Mouse (Mus musculus) erythroblast, embryonic 14.5 days (primary cell): ENCODE data around the gene Arpc1b. TPM values are rescaled to one million over a fixed set of nuclear protein-coding genes. Genes with fewer than 3 reads are reported as not detected.
A peak's percentile ranks its signal among the peaks of the same experiment; 100 is the strongest.

Source experiments
- H3K27me3 ChIP-seq: 2 replicates; pipeline ENCODE4 v1.6.1; 2012; ENCODE audit warnings: inconsistent platforms; ENCODE audit not compliant: control insufficient read depth
- H3K36me3 ChIP-seq: 2 replicates; pipeline ENCODE4 v1.6.1; 2012; ENCODE audit warnings: mild to moderate bottlenecking, inconsistent platforms; ENCODE audit not compliant: control insufficient read depth
- H3K4me1 ChIP-seq: 2 replicates; pipeline ENCODE4 v1.6.1; 2012; ENCODE audit warnings: inconsistent platforms; ENCODE audit not compliant: control insufficient read depth
- H3K4me3 ChIP-seq: replicated peaks from 2 replicates; pipeline ENCODE3; 2012; ENCODE audit warnings: moderate library complexity, mild to moderate bottlenecking, inconsistent platforms
- H3K9me3 ChIP-seq: 2 replicates; pipeline ENCODE4 v1.6.1; 2012; ENCODE audit warnings: low read length, inconsistent platforms, mixed read lengths; ENCODE audit not compliant: control insufficient read depth
- GATA1 ChIP-seq: IDR thresholded peaks from 2 replicates; pipeline ENCODE4 v1.6.1; 2012; ENCODE audit warnings: low read length, inconsistent platforms, mixed read lengths
- TAL1 ChIP-seq: IDR thresholded peaks from 3 replicates; pipeline ENCODE4 v1.6.1; 2012; ENCODE audit warnings: low read length, inconsistent platforms, mixed read lengths
- polyA plus RNA-seq: library from polyadenylated mRNA; stranded (reverse); fragments of >175 nt; gene quantifications from 2 replicates; pipeline ENCODE4 v1.2.3, GENCODE M21; 2012

Gene Arpc1b
- polyA plus RNA-seq, 1 experiment: 5.7 TPM

DNA sequence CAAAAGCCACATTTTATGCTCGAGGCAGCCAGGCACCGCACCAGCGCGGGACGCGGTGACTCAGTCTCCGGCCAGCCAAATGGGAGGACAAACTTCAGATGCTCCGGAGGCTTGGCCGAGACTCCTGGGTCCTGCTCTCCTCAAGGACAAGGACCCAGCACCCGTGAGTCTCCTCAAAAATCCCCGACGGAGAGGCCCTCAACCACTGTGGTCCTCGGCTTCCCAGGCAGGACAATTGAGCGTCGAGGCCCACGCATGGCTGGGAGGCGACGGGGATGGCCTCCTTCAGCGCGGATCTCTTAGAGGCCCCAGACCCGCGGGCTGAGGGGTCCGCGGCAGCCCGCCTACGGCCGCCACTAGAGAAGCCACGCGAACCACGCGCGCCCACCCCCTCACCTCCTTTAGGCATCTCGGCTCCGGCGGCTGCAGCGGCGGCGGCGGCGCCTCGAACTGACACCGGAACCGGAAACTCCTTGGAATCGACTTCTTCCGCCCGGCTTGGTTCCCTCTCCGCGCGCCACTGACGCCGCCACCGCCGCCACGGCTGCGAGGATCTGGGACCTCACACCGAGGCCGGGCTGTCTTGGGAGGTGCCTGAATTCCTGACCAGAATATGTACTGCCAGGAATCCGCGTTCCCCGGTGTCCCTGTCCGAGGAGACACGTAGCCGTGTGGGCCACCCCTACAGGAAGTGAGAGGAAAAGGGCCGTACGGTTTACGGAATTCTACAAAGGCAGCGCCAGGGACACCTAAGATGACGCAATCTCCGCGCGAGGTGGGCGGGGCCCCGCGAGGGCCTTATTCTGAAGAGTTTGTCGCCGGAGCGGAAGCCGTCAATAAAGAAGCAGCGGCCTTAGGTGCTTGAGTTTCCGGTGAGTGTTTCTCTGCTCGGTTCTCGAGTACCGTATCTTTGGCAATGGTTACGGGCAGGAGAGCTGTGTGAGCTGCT, 25.8 kb downstream of the Arpc1b start, which contains the start of the genes Pdap1 and Bud31:
Pdap1 (minus strand) TSS at position 668 of the 949 bp plus-strand sequence.
Bud31 (plus strand) TSS at position 792 of the 949 bp plus-strand sequence.
- TF ChIP-seq TAL1 (no peak), GATA1 (no peak)
- H3K4me3 ChIP-seq: peak within 1 kb of the TSS; percentile 99
- peaks cover 70% of the 10 kb centered on the region for H3K36me3 ChIP-seq
- H3K4me1 ChIP-seq: peaks cover 62% of the 10 kb centered on the region
- no peaks in the 10 kb centered on the region for H3K27me3 ChIP-seq
- H3K9me3 ChIP-seq: no peaks in the 10 kb centered on the region

DNA sequence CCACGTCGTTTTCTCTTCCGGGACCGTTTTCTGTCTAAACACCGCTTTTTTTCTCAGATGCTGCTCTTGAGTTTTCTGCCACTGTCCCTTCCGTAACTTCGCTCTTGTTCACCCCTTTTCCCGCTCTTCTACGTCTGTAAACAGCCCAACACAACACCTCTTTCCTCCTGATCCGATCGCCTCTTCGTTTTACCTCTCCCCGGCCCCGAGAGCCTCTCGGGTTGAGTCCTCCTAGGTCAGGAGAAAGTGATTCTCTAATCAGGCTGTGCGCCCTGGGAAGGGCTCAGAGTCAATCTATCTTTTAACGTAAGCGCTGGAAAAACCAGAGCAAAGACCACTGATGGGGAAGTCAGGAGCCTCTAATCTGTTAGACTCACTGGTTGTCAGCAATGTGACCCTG, 26.6 kb downstream of the Arpc1b start:
- peaks cover 70% of the 10 kb centered on the region for H3K36me3 ChIP-seq
- no peaks in the 10 kb centered on the region for H3K27me3 ChIP-seq
- TF ChIP-seq TAL1: no peak
- TF ChIP-seq GATA1: no peak
- peak overlapping the region; percentile 99 for H3K4me3 ChIP-seq
- peaks cover 62% of the 10 kb centered on the region for H3K4me1 ChIP-seq
- no peaks in the 10 kb centered on the region for H3K9me3 ChIP-seq

DNA sequence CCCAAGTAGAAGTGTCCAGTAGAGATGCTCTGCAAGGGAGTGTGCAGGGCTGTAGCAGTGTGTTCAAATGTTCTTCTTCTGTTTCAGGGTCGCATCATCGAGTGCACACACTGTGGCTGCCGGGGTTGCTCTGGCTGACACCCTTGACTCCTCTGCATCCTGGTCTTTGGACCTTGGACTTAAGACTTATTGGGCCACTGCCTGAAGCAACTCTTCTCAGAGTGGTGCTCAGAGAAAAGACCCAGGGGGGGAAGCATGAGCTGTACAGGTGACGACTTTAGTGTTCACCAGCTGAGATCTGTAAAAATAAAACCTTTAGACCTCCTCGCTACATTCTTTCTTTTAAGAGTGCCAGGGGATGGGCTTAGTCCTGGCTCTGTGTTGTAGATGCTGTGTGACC, 33.7 kb downstream of the Arpc1b start:
- peaks cover 99% of the 10 kb centered on the region for H3K36me3 ChIP-seq
- H3K9me3 ChIP-seq: no peaks in the 10 kb centered on the region
- H3K27me3 ChIP-seq: no peaks in the 10 kb centered on the region
- peaks cover 57% of the 10 kb centered on the region for H3K4me1 ChIP-seq
- TF ChIP-seq GATA1 (no peak), TAL1 (no peak)
- no peak overlapping the region for H3K4me3 ChIP-seq

DNA sequence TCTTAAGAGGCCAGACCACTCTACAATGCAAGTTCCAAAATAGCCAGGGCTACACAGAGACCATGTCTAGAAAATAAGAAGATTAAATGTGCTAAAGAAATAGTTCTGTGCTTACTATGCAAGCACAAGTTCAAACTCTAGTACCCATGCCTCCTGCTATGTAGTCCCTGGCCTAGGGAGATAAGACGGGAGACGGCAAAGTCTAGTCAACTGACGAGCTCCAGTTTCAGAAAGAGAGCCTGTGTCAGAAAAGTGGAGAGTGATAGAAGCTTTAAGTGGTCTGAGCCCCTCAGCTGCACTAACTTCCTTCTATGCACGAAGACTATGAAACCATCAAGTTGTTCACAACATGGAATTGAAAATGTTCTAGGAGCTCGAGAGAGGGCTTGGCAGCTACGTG, 35.3 kb downstream of the Arpc1b start:
- TF ChIP-seq GATA1 (no peak), TAL1 (no peak)
- peaks cover 58% of the 10 kb centered on the region for H3K4me1 ChIP-seq
- H3K36me3 ChIP-seq: peaks cover 99% of the 10 kb centered on the region
- H3K4me3 ChIP-seq: no peak overlapping the region
- H3K27me3 ChIP-seq: no peaks in the 10 kb centered on the region
- H3K9me3 ChIP-seq: no peaks in the 10 kb centered on the region

DNA sequence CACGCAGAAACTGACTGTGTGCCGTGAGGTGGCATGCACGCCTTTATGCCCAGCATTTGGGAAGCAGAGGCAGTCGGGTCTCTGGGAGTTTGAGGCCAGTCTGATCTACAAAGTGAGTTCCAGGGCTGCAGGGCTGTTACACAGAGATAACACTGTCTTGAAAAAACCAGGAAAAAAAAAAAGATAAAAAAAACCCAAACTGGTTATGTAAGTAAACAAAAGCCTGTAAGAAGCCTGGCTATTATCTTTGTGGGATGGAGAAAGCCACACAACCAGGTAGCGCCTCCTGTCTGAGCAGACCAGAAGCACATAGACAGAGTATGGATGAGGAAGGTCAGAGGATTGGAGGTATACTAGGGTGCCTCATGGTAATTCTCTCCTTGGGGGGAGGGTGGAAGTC, 38.7 kb downstream of the Arpc1b start:
- Histone ChIP-seq H3K4me3 (no peak overlapping the region), H3K36me3 (peaks cover 93% of the 10 kb centered on the region), H3K27me3 (no peaks in the 10 kb centered on the region), H3K4me1 (peaks cover 59% of the 10 kb centered on the region), H3K9me3 (no peaks in the 10 kb centered on the region)
- TF ChIP-seq TAL1 (0 out of 3 replicates have a peak, but pooled peaks have one; percentile 7), GATA1 (no peak)

DNA sequence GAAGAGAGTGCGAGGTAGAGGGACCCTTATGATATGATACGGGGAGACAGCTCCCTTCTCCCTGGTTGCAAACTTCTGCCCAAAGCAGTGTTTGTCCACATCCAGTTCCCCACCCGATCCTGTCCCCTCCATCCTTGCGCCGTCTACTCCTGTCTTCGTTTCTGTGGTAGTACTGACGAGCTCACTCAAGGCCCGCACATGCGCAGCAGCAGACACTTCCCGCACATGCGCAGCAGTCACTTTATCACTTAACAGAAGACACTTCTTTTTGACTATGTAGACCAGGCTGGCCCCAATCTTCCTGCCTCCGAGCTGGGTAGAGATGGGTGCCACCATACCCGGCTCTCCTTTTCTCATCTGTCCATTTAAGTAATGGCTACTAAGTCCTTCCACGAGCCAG, 47.3 kb downstream of the Arpc1b start:
- H3K9me3 ChIP-seq: no peaks in the 10 kb centered on the region
- peaks cover 25% of the 10 kb centered on the region for H3K4me1 ChIP-seq
- TF ChIP-seq TAL1 (no peak), GATA1 (no peak)
- H3K36me3 ChIP-seq: peaks cover 83% of the 10 kb centered on the region
- H3K4me3 ChIP-seq: no peak overlapping the region
- no peaks in the 10 kb centered on the region for H3K27me3 ChIP-seq

DNA sequence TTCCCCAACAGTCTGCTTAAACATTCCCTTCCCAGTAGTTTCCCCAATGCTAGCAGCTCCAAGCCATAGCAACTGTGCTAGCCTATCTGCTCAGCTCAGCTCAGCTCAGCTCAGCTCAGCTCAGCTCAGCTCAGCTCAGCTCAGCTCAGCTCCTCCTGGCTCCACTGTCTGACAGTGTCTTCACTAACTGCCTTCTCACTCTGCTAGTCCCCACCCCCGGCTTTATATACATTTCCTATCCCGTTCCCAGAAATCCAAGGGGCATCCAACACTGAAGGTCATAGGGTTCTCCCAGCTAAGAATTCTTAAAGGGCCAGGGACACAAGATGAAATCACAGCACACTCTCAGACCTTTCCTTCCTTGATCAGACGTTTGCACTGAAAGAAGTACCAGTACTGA, 50.7 kb downstream of the Arpc1b start:
- Histone ChIP-seq H3K4me3 (no peak overlapping the region), H3K27me3 (no peaks in the 10 kb centered on the region), H3K4me1 (peaks cover 44% of the 10 kb centered on the region), H3K36me3 (peaks cover 62% of the 10 kb centered on the region), H3K9me3 (no peaks in the 10 kb centered on the region)
- no peak for TF ChIP-seq TAL1
- TF ChIP-seq GATA1: no peak

DNA sequence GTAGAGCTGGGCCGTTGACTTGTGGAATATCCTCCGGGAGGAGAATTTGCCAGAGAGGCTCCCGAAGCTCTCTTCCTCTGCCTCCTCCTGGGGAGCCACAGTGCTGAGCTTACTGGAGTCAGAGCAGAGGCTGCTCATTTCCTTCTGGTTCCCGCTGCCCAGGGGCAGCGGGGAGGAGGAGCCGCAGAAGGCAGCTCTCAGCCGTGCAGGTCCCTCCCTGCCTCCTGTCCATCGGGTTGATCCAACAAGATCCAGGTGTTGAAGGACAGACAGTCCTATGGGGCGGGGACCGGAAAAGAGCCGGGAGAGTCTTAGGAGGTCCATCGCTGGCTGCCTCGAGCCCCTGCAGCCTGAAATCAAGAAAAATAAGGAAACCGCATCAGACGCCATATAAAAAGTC, 51.2 kb downstream of the Arpc1b start:
- no peak for TF ChIP-seq TAL1
- no peaks in the 10 kb centered on the region for H3K9me3 ChIP-seq
- H3K36me3 ChIP-seq: peaks cover 61% of the 10 kb centered on the region
- H3K4me1 ChIP-seq: peaks cover 47% of the 10 kb centered on the region
- no peaks in the 10 kb centered on the region for H3K27me3 ChIP-seq
- H3K4me3 ChIP-seq: no peak overlapping the region

DNA sequence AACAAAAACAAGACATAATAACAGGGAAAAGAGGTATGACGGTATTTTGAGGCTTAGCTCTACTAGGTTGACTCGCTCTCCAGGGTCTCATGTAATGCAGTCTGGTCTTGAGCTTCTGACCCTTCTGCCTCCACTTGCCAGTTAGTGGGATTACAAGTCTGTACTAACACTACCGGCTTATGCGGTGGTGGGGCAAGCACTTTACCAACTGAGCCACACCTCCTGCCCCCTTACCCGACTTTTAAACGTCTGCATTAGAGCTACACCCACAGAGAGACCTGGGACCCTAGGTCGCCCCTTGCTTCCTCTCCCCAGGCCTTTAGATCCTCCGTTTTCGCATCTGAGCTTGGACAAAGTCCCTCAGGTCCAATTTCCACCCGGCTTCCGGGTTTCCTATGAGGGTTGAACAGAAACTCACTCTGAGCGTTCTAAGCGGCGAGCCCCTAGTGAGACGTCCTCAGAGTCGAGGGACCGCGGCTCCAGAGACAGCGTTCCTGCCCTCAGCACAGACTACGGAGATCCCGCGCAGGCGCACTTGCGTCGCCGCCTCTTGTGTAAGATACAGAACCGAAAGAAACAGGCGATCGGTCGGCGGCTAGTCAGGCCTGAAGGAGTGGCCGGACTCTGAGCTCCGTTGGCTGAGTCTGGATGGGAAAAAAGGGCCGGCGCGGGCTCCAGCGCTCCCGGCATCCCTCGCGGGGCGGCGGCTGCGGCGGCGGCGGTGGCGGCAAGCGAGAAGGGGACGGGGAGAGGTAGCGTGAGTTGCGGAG, 52.7 kb downstream of the Arpc1b start, which contains the start of the genes Ptcd1 and Cpsf4:
Ptcd1 (minus strand) TSS at position 573 of the 770 bp plus-strand sequence.
Cpsf4 (plus strand) TSS at position 678 of the 770 bp plus-strand sequence.
- no peak for TF ChIP-seq GATA1
- TF ChIP-seq TAL1: no peak
- Histone ChIP-seq H3K4me3 (peak within 1 kb of the TSS; percentile 87), H3K4me1 (peaks cover 48% of the 10 kb centered on the region), H3K9me3 (no peaks in the 10 kb centered on the region), H3K27me3 (no peaks in the 10 kb centered on the region), H3K36me3 (peaks cover 61% of the 10 kb centered on the region)
